Mouse (Mus musculus): ENCODE measurements around the gene Proser1. TPM values are rescaled to one million over a fixed set of nuclear protein-coding genes. Genes with fewer than 3 reads are reported as not detected.
A peak's percentile ranks its signal among the peaks of the same experiment; 100 is the strongest.

The Proser1 gene
- 23.3 and 28.9 TPM in 2 replicates for polyA plus RNA-seq (2012; rRNA removed)

DNA sequence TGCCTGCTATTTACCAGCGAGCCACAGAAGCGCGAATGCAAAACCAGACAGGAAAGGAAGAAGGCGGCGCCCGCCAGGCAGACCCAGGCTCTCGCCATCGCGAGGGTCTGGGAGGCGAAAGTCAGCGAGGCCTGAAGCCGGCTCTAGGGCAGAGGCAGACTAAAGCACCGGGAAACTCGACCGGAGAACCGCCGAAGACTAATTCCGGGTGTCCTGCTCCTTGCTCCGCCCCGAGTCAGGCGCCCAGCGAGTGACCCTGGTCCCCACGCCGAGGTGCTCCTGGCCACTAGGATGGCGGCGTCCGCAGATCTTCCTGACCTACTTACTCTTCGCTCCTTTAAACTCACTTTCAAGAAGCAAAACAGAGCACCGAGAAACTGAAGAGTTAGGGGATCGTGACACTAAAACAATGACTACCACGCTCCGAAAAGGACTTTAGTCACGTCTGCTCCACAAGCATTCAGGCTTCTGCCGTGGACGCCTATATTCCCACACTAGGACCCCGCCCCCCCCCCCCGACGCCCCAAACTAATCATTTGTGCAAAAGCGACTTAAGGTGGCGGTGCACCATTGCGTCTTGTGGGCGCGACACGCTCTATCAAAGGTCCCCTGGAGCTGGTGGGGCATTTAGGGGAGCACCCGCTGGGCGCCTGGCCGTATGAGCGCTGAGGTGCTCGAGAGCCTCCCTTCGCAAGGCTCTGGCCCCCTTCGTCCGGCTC, at the start of gene Proser1, which contains the start of gene Nhlrc3:
Gene Proser1 (plus strand): TSS at position 621 of the 719 bp plus-strand sequence.
Gene Nhlrc3 (minus strand): TSS at position 287 of the 719 bp plus-strand sequence.
- no peaks in the 10 kb centered on the region for H3K27me3 ChIP-seq (ENCODE audit: control insufficient read depth, insufficient read depth, low read length)
- no peak for TF ChIP-seq CTCF (IDR thresholded peaks at IDR 0.05; ENCODE audit: extremely low read depth, insufficient read length, insufficient replicate concordance, low read depth, low read length)
- TF ChIP-seq POLR2A (IDR thresholded peaks at IDR 0.05; ENCODE audit: low read depth, low read length) = peak; percentile 49; the same call in 1 of the 2 replicates
- H3K4me3 ChIP-seq (ENCODE audit: low read depth, low read length) = peak within 1 kb of the TSS; percentile 96
- under 1% methylated on average over 52 of the region's 52 CpGs for WGBS
- peak within 1 kb of the TSS; percentile 92 for H3K27ac ChIP-seq (ENCODE audit: insufficient read depth, low read depth, low read length)
- 0 out of 2 replicates have a peak, but pooled peaks cover 5% of the 10 kb centered on the region for H3K4me1 ChIP-seq (ENCODE audit: control insufficient read depth, insufficient read depth, insufficient read length, low read length)
- peaks cover 14% of the 10 kb centered on the region for H3K36me3 ChIP-seq (ENCODE audit: control insufficient read depth, insufficient read depth, low read length)

DNA sequence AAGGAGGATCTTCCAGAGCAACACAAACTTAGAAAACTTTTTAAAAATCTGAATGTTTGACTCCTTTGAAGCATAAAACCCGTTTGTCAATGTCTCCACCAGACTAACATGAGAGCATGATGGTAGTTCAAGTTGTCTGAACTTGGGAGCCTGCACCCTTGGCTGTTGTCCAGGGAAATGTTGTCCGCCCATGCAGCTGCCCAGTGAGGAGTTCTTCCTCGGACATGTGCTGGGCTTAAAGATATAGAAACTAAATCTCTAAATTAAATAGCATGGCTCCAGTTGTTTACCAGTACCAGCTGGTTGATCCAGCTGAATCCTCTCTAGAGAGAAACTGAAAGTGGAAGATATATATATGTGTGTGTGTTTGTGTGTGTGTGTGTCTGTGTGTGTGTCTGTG, 49.5 kb upstream of the Proser1 start:
- H3K36me3 ChIP-seq (ENCODE audit: control insufficient read depth, insufficient read depth, low read length) = no peaks in the 10 kb centered on the region
- H3K27ac ChIP-seq (ENCODE audit: insufficient read depth, low read depth, low read length) = no peak overlapping the region
- H3K4me3 ChIP-seq (ENCODE audit: low read depth, low read length) = no peak overlapping the region
- H3K4me1 ChIP-seq (ENCODE audit: control insufficient read depth, insufficient read depth, insufficient read length, low read length) = peaks cover 3% of the 10 kb centered on the region; the same call in 1 of the 2 replicates
- WGBS = 19% methylated on average over 3 of the region's 3 CpGs
- TF ChIP-seq CTCF (IDR thresholded peaks at IDR 0.05; ENCODE audit: extremely low read depth, insufficient read length, insufficient replicate concordance, low read depth, low read length) (no peak), POLR2A (IDR thresholded peaks at IDR 0.05; ENCODE audit: low read depth, low read length) (no peak)
- no peaks in the 10 kb centered on the region for H3K27me3 ChIP-seq (ENCODE audit: control insufficient read depth, insufficient read depth, low read length)

DNA sequence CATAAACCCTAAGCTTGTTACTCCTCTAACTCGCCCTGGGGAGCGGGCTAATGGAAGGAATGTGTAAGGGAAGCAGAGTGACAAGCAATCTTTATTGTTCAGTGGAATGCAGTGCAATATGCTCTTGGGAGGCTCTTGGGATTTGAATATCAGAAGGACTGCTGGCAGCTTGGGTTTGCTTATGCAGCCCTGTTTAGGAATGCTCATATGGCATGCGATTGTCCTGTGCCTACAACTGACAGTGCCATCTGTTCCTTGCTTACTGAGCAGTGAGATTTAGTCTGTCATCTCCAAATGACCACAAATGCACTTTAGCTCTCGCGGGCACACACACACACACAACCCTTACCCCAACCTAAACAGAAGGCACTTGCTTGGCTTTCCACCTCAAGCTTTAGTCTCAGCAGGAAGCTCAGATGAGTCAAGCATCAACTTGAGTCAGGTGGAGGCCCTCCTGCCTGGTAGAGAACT, 47.4 kb upstream of the Proser1 start:
- no peak for TF ChIP-seq POLR2A (IDR thresholded peaks at IDR 0.05; ENCODE audit: low read depth, low read length)
- no peak for TF ChIP-seq CTCF (IDR thresholded peaks at IDR 0.05; ENCODE audit: extremely low read depth, insufficient read length, insufficient replicate concordance, low read depth, low read length)
- WGBS = 61% methylated on average over 5 of the region's 5 CpGs
- peaks cover 3% of the 10 kb centered on the region; the same call in 1 of the 2 replicates for H3K4me1 ChIP-seq (ENCODE audit: control insufficient read depth, insufficient read depth, insufficient read length, low read length)
- no peaks in the 10 kb centered on the region for H3K36me3 ChIP-seq (ENCODE audit: control insufficient read depth, insufficient read depth, low read length)
- no peak overlapping the region for H3K4me3 ChIP-seq (ENCODE audit: low read depth, low read length)
- H3K27me3 ChIP-seq (ENCODE audit: control insufficient read depth, insufficient read depth, low read length) = no peaks in the 10 kb centered on the region
- no peak overlapping the region for H3K27ac ChIP-seq (ENCODE audit: insufficient read depth, low read depth, low read length)

DNA sequence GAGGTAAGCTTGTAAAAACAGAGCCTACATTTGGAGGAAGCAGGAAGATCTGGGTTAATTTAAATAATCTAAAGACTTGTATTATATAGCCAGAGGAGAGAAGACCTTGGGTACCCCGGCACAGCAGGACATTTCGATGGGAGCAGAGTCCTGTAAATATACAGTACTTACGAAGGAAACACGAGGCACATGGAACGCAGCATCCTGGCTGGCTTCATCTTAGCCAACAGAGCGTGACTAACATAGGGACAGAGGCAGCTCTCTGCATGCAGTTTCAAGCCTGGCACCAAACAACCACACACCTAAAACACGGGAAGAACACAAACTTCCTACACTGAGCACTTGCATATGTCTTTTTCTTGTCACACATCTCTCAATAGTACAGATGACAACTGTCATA, 45.8 kb upstream of the Proser1 start:
- H3K36me3 ChIP-seq (ENCODE audit: control insufficient read depth, insufficient read depth, low read length) = no peaks in the 10 kb centered on the region
- no peaks in the 10 kb centered on the region for H3K4me1 ChIP-seq (ENCODE audit: control insufficient read depth, insufficient read depth, insufficient read length, low read length)
- no peak for TF ChIP-seq CTCF (IDR thresholded peaks at IDR 0.05; ENCODE audit: extremely low read depth, insufficient read length, insufficient replicate concordance, low read depth, low read length)
- TF ChIP-seq POLR2A (IDR thresholded peaks at IDR 0.05; ENCODE audit: low read depth, low read length) = no peak
- WGBS = 83% methylated on average over 7 of the region's 7 CpGs
- H3K27me3 ChIP-seq (ENCODE audit: control insufficient read depth, insufficient read depth, low read length) = no peaks in the 10 kb centered on the region
- no peak overlapping the region for H3K27ac ChIP-seq (ENCODE audit: insufficient read depth, low read depth, low read length)
- H3K4me3 ChIP-seq (ENCODE audit: low read depth, low read length) = no peak overlapping the region

DNA sequence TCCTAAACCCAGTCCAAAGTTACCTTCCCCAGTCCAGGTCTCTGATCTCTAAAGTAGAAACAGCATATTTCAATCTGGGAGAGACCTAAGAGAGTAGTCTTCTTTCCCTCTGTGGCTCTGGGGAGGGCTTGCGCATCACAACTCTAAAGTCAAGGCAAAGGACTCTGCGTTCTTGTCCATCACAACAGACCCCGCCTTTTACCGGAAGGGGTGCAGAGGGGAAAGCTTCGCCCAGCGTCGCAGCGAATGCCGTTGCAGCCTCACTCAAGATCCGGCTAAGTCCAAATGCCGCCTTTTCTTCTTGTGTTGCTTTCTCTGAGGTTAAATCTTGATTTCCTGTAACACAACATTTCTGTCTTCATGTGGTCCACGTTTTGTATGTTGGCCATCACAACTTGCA, 41.8 kb upstream of the Proser1 start:
- H3K27ac ChIP-seq (ENCODE audit: insufficient read depth, low read depth, low read length) = no peak overlapping the region
- WGBS = 87% methylated on average over 12 of the region's 12 CpGs

DNA sequence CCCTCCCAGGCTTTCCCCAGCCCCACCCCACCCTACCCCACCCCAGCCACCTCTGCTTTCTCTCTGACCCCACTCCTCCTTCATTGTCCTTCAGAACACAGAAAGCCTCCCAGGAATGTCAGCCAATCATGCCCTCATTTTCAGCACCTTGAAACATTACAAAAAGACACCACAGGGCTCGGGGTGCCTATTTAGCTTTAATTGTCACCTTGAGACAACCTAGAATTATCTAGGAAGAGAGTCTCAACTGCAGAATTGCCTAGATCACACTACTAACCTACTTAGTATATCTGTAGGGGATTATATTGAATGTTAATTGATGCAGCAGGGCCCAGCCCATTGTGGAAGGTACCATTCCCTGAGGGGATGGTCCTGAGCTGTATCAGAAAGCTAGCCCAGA, 40.8 kb upstream of the Proser1 start:
- no peaks in the 10 kb centered on the region for H3K27me3 ChIP-seq (ENCODE audit: control insufficient read depth, insufficient read depth, low read length)
- WGBS = 42% methylated on average over 1 of the region's 1 CpGs
- H3K36me3 ChIP-seq (ENCODE audit: control insufficient read depth, insufficient read depth, low read length) = no peaks in the 10 kb centered on the region
- H3K4me3 ChIP-seq (ENCODE audit: low read depth, low read length) = no peak overlapping the region
- no peak overlapping the region for H3K27ac ChIP-seq (ENCODE audit: insufficient read depth, low read depth, low read length)
- no peaks in the 10 kb centered on the region for H3K4me1 ChIP-seq (ENCODE audit: control insufficient read depth, insufficient read depth, insufficient read length, low read length)
- TF ChIP-seq CTCF (IDR thresholded peaks at IDR 0.05; ENCODE audit: extremely low read depth, insufficient read length, insufficient replicate concordance, low read depth, low read length) = no peak
- TF ChIP-seq POLR2A (IDR thresholded peaks at IDR 0.05; ENCODE audit: low read depth, low read length) = no peak

More for the DNA sequence above, 41.8 kb upstream of the Proser1 start:
- no peaks in the 10 kb centered on the region for H3K27me3 ChIP-seq (ENCODE audit: control insufficient read depth, insufficient read depth, low read length)
- H3K4me1 ChIP-seq (ENCODE audit: control insufficient read depth, insufficient read depth, insufficient read length, low read length) = no peaks in the 10 kb centered on the region
- H3K4me3 ChIP-seq (ENCODE audit: low read depth, low read length) = no peak overlapping the region
- TF ChIP-seq POLR2A (IDR thresholded peaks at IDR 0.05; ENCODE audit: low read depth, low read length) = no peak
- TF ChIP-seq CTCF (IDR thresholded peaks at IDR 0.05; ENCODE audit: extremely low read depth, insufficient read length, insufficient replicate concordance, low read depth, low read length) = no peak
- H3K36me3 ChIP-seq (ENCODE audit: control insufficient read depth, insufficient read depth, low read length) = no peaks in the 10 kb centered on the region

DNA sequence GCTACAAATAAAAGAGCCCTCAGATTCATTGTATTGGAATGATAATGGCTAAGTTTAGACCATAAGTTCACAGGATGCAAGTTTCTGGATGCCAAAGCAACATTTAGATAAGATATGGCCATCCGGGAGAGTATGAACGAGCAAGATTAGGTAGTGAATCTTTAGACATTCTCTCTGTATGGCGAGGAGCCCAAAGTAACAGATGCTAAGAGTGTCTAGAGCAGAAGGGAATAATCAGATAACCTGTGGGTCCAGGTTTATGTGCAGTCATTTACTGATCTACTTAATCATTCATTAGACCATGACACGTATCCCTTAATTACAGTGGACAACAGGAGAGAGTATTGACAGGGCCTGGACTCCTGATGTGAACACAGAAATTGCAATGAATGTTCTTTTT, 39.9 kb upstream of the Proser1 start:
- 65% methylated on average over 4 of the region's 4 CpGs for WGBS
- no peaks in the 10 kb centered on the region for H3K4me1 ChIP-seq (ENCODE audit: control insufficient read depth, insufficient read depth, insufficient read length, low read length)
- H3K4me3 ChIP-seq (ENCODE audit: low read depth, low read length) = no peak overlapping the region
- TF ChIP-seq POLR2A (IDR thresholded peaks at IDR 0.05; ENCODE audit: low read depth, low read length) = no peak
- TF ChIP-seq CTCF (IDR thresholded peaks at IDR 0.05; ENCODE audit: extremely low read depth, insufficient read length, insufficient replicate concordance, low read depth, low read length) = no peak
- no peaks in the 10 kb centered on the region for H3K27me3 ChIP-seq (ENCODE audit: control insufficient read depth, insufficient read depth, low read length)
- no peaks in the 10 kb centered on the region for H3K36me3 ChIP-seq (ENCODE audit: control insufficient read depth, insufficient read depth, low read length)
- H3K27ac ChIP-seq (ENCODE audit: insufficient read depth, low read depth, low read length) = no peak overlapping the region
